14 mouse cellular contexts compared by ENCODE assay signal in the genomic region with DNA sequence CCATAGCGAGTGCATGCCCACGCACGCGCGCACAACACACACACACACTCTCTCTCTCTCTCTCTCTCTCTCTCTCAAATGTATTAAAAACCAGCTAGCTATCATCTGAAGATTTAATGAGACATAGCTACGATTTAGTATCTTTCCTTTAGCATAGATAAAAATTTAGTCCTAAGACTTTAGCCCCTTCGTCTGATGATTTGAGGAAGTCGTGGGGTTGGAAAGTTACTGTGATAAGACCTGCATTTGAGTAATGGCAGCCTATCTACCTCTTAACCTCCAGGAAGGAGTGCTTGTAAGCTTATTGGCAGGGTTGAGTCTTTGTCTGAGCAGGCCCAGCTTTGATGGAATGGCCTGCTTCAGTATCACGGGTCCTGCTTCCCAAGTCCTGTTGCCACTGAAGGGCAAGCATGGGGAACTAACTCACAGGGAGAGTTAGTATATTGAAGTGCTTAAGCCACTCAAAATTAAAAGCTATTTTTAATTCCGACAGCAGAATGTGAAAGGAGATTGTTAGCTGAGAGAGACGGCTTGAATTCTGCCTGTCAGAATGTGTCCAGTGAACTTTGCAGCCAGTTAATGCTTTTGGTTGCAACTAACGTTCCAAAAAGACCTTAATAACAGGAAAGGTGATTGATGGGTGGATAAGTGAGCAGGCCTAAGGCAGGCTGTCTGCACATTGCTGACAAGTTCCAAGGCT.
"Had no signal": no experiment of that assay in that cellular context is flagged by ENCODE, and none has a peak within 500 bp of the region (broad histone marks: within the 10 kb centered on the region; RNA-seq: fewer than 3 reads in every experiment).

No protein-coding gene starts in this region.

- H3K27me3 ChIP-seq: liver, embryonic 13.5 days had no signal

- H3K4me1 ChIP-seq: liver, embryonic 13.5 days had no signal

- DNase-seq: kidney, postnatal 25 days; layer of hippocampus, adult 9-11 months; liver, embryonic 13.5 days; lung, adult 2 months; lung, postnatal 14 days; lung, postnatal 4 days; midbrain, embryonic 14.5 days; thymus, adult 2 months; thymus, postnatal 14 days; thymus, postnatal 4 days had no signal

- H3K4me3 ChIP-seq: layer of hippocampus, adult 2 months; liver, embryonic 13.5 days had no signal

- H3K9ac ChIP-seq: liver, embryonic 13.5 days had no signal

- H3K27ac ChIP-seq: kidney, postnatal 0 days; layer of hippocampus, adult 2 months; liver, embryonic 13.5 days; stomach, postnatal 0 days had no signal

- H3K9me3 ChIP-seq: liver, embryonic 13.5 days had no signal

- H3K4me2 ChIP-seq: liver, embryonic 13.5 days; midbrain, embryonic 11.5 days had no signal
